Comparison of ENCODE assay signal across 8 mouse cellular contexts in the genomic region with DNA sequence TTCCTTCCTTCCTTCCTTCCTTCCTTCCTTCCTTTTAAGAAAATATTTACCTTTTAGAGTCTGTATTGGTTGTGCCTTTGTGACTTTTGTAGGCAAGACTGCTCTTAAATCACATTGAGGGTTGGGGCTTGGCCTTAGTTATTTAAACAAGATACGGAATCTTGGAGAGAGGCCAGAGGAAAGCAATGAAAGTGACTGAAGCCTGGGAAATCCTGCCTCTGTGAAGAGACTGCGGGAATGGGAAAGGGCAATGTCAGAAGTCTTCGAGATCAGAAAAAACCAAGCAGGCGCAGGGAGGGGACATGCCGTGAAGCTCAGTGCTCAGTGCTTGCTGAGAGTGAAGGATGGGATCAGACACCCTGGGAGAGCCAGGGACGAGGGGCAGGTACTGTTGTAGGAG.
A peak's percentile ranks its signal among the peaks of the same experiment; 100 is the strongest.
DNase-seq lines count a peak whose midpoint lies in the region; ATAC-seq and TF ChIP-seq lines count a peak whose summit lies in the region.
"Had no signal": no experiment of that assay in that cellular context is flagged by ENCODE, and none has a peak within 500 bp of the region (broad histone marks: within the 10 kb centered on the region; RNA-seq: fewer than 3 reads in every experiment).

No protein-coding gene starts in this region.

- peaks cover 9% of the 10 kb centered on the region for H3K4me1 ChIP-seq in embryonic fibroblast, embryonic 13.5 days (ENCODE audit: control insufficient read depth, insufficient read depth, low read length)
- peaks cover 4% of the 10 kb centered on the region; the same call in 1 of the 2 replicates for H3K4me1 ChIP-seq in kidney, postnatal 0 days (replicated peaks; ENCODE audit: insufficient read depth, low read length)

- no peak for TF ChIP-seq POLR2A in embryonic fibroblast, embryonic 13.5 days (IDR thresholded peaks at IDR 0.05; ENCODE audit: low read depth, low read length)

- DNase-seq in kidney, adult 11 months = peak; percentile 9
- DNase-seq in kidney, adult 18-20 months = no peak
- DNase-seq in kidney, postnatal 0 days (ENCODE audit: low spot score) = peak; percentile 93
- peak; percentile 84 for DNase-seq in lung, postnatal 25 days (ENCODE audit: low spot score)
- DNase-seq in ovary, postnatal 10 days (ENCODE audit: low spot score) = no peak
- DNase-seq in frontal cortex, postnatal 25 days (ENCODE audit: low spot score in 2 of 2) = no peak
- DNase-seq: gastrocnemius, postnatal 36 days had no signal

- H3K9me3 ChIP-seq in kidney, postnatal 0 days (replicated peaks; ENCODE audit: low read length) = no peaks in the 10 kb centered on the region

- WGBS in kidney, postnatal 0 days = 21% methylated on average over 6 of the region's 6 CpGs

- no peak for TF ChIP-seq CTCF in embryonic fibroblast, embryonic 13.5 days (IDR thresholded peaks at IDR 0.05; ENCODE audit: borderline replicate concordance, insufficient read depth, low read length)
- TF ChIP-seq CTCF in kidney, postnatal 0 days (IDR thresholded peaks at IDR 0.05; ENCODE audit: low read depth) = no peak

- peak overlapping the region; percentile 70 for H3K27ac ChIP-seq in embryonic fibroblast, embryonic 13.5 days (ENCODE audit: insufficient read depth, low read length)
- H3K27ac ChIP-seq in kidney, postnatal 0 days = peak overlapping the region; percentile 62; the same call in 1 of the 2 replicates

- no peak; the same call in 1 of the 2 replicates for ATAC-seq in kidney, postnatal 0 days (replicated peaks; ENCODE audit: low FRiP score, low read depth)

- H3K4me2 ChIP-seq in kidney, postnatal 0 days (ENCODE audit: low read length) = no peak overlapping the region

- no peaks in the 10 kb centered on the region for H3K36me3 ChIP-seq in kidney, postnatal 0 days (ENCODE audit: insufficient read depth, low read length)

- H3K4me3 ChIP-seq in embryonic fibroblast, embryonic 13.5 days (ENCODE audit: insufficient read depth, low read length) = no peak overlapping the region
- no peak overlapping the region for H3K4me3 ChIP-seq in kidney, postnatal 0 days (replicated peaks; ENCODE audit: low read depth, low read length)

- no peak overlapping the region for H3K9ac ChIP-seq in kidney, postnatal 0 days (ENCODE audit: low read depth, low read length)

- no peaks in the 10 kb centered on the region for H3K27me3 ChIP-seq in kidney, postnatal 0 days (ENCODE audit: insufficient read depth, low read length)

Comparison
In these comparisons a context has a peak if more than half of its experiments do, and no peak if none do; other contexts are left out.
1. DNase-seq: peak in kidney, adult 11 months (single experiment), kidney, postnatal 0 days (single experiment) and lung, postnatal 25 days (single experiment); none in kidney, adult 18-20 months (single experiment), ovary, postnatal 10 days (single experiment) and frontal cortex, postnatal 25 days (0 of 2).